Mouse (Mus musculus): Measurements from ENCODE around the gene Map10.

GRCm38 (mm10) chr8:125670420-125670819, 802 bp downstream of the Map10 start:
- TF ChIP-seq EP300 (IDR thresholded peaks at IDR 0.05) = no peak
- TF ChIP-seq CTCF (IDR thresholded peaks at IDR 0.05) = no peak
